Mouse (Mus musculus) midbrain, embryonic 14.5 days (tissue): ENCODE data around the gene Actg1. TPM values are rescaled to one million over a fixed set of nuclear protein-coding genes. Genes with fewer than 3 reads are reported as not detected.
"Not testable (repeated sequence)": the region's sequence is repeated elsewhere in the genome, so short reads cannot be mapped to it uniquely, and the experiment has no call there.

ENCODE experiments used
- ATAC-seq: fragments of 200-750 bp; cut with Nextera tagmentation; 2 replicates; pipeline ENCODE4 v1.8.0; 2017; ENCODE audit warnings: moderate number of reproducible peaks, moderate library complexity; ENCODE audit not compliant: low FRiP score, low TSS enrichment
- DNase-seq: peaks from one replicate; pipeline ENCODE4 v3.0.0-alpha.2; 2015
- H3K27ac ChIP-seq: fragments of 300-500 bp; sonication (generic); replicated peaks from 2 replicates; pipeline ENCODE4 v1.5.1; 2014; ENCODE audit warnings: mild to moderate bottlenecking, low read depth, low read length, moderate library complexity
- H3K27me3 ChIP-seq: fragments of 300-500 bp; sonication (generic); 2 replicates; pipeline ENCODE4 v1.6.1; 2014; ENCODE audit warnings: low read length, control low read depth, mixed read lengths; ENCODE audit not compliant: control insufficient read depth, insufficient read depth
- H3K36me3 ChIP-seq: fragments of 300-500 bp; sonication (generic); 2 replicates; pipeline ENCODE4 v1.6.1; 2014; ENCODE audit warnings: low read length, control low read depth; ENCODE audit not compliant: control insufficient read depth, insufficient read depth
- H3K4me1 ChIP-seq: fragments of 300-500 bp; sonication (generic); 2 replicates; pipeline ENCODE4 v1.6.1; 2014; ENCODE audit warnings: mild to moderate bottlenecking, antibody characterized with exemption, low read length, control low read depth; ENCODE audit not compliant: control insufficient read depth, insufficient read depth
- H3K4me2 ChIP-seq: fragments of 300-500 bp; sonication (generic); 2 replicates; pipeline ENCODE4 v1.6.1; 2014; ENCODE audit warnings: mild to moderate bottlenecking, low read length, moderate library complexity
- H3K4me3 ChIP-seq: fragments of 300-500 bp; sonication (generic); replicated peaks from 2 replicates; pipeline ENCODE4 v1.5.1; 2014; ENCODE audit warnings: low read depth, low read length
- H3K9ac ChIP-seq: fragments of 300-500 bp; sonication (generic); replicated peaks from 2 replicates; pipeline ENCODE4 v1.6.1; 2014; ENCODE audit warnings: mild to moderate bottlenecking, low read length, moderate library complexity
- H3K9me3 ChIP-seq: fragments of 300-500 bp; sonication (generic); 2 replicates; pipeline ENCODE4 v1.6.1; 2016; ENCODE audit warnings: low read length, control low read depth, mixed read lengths; ENCODE audit not compliant: control insufficient read depth
- WGBS: fragments of 180-500 bp; shearing (Covaris S2); extraction: QIAGEN DNeasy Blood & Tissue Kit; methylation state at CpG from one replicate; pipeline ENCODE4 v1.1.7; 2014; 5-methylcytosine and 5-hydroxymethylcytosine counted together
- polyA plus RNA-seq: library from polyadenylated mRNA; unstranded; fragments of >200 nt; fragmentation: Nextera tagmentation; extraction: Ambion mirVana; gene quantifications from 2 replicates; pipeline ENCODE4 v1.2.1, GENCODE M21; 2014

Gene Actg1
- polyA plus RNA-seq, 1 experiment from 2014 or later = 4,502 TPM

- no peaks in the 10 kb centered on the region for H3K27me3 ChIP-seq
- no peak overlapping the region for H3K9ac ChIP-seq
- H3K36me3 ChIP-seq = no peaks in the 10 kb centered on the region
- H3K4me3 ChIP-seq = no peak overlapping the region
- no peaks in the 10 kb centered on the region for H3K9me3 ChIP-seq
- H3K4me2 ChIP-seq = no peak overlapping the region
- ATAC-seq = no peak
- peaks cover 38% of the 10 kb centered on the region for H3K4me1 ChIP-seq
- no peak overlapping the region for H3K27ac ChIP-seq
- 85% methylated on average over 15 of the region's 15 CpGs for WGBS
- DNase-seq = no peak
These were observed 8.0 kb upstream of the Actg1 start for GRCm38 (mm10) chr11:120356319-120356840.

GRCm38 (mm10) chr11:120355277-120356039, 7.1 kb upstream of the Actg1 start:
- H3K36me3 ChIP-seq = no peaks in the 10 kb centered on the region
- ATAC-seq (no peak), DNase-seq (no peak)
- no peak overlapping the region for H3K4me3 ChIP-seq
- H3K4me1 ChIP-seq = peaks cover 47% of the 10 kb centered on the region
- no peak overlapping the region for H3K9ac ChIP-seq
- H3K9me3 ChIP-seq = no peaks in the 10 kb centered on the region
- H3K27me3 ChIP-seq = no peaks in the 10 kb centered on the region
- no peak overlapping the region for H3K4me2 ChIP-seq
- WGBS = 90% methylated on average over 5 of the region's 5 CpGs
- no peak overlapping the region for H3K27ac ChIP-seq

- Histone ChIP-seq H3K27me3 (no peaks in the 10 kb centered on the region), H3K9ac (no peak overlapping the region), H3K36me3 (no peaks in the 10 kb centered on the region), H3K4me1 (peaks cover 40% of the 10 kb centered on the region), H3K27ac (no peak overlapping the region), H3K4me3 (no peak overlapping the region), H3K9me3 (no peaks in the 10 kb centered on the region), H3K4me2 (no peak overlapping the region)
- WGBS = 88% methylated on average over 17 of the region's 17 CpGs
- no peak for ATAC-seq
- no peak for DNase-seq
These were observed 6.2 kb upstream of the Actg1 start for GRCm38 (mm10) chr11:120354304-120355276.

- WGBS = 26% methylated on average over 26 of the region's 26 CpGs
- Histone ChIP-seq H3K9ac (no peak overlapping the region), H3K27me3 (no peaks in the 10 kb centered on the region), H3K36me3 (no peaks in the 10 kb centered on the region), H3K27ac (0 out of 2 replicates have a peak overlapping the region, but pooled peaks have one; percentile 20), H3K4me2 (no peak overlapping the region), H3K4me3 (no peak overlapping the region), H3K4me1 (peaks cover 40% of the 10 kb centered on the region), H3K9me3 (no peaks in the 10 kb centered on the region)
- ATAC-seq = no peak
- DNase-seq = peak; percentile 61
These were observed 5.4 kb upstream of the Actg1 start for GRCm38 (mm10) chr11:120353500-120354303.

- Histone ChIP-seq H3K4me2 (no peak overlapping the region), H3K27ac (peak overlapping the region; percentile 53)
- ATAC-seq = no peak
These were observed 4.4 kb upstream of the Actg1 start for GRCm38 (mm10) chr11:120352571-120353290.

GRCm38 (mm10) chr11:120352093-120352350, 3.7 kb upstream of the Actg1 start:
- ATAC-seq, H3K27me3 ChIP-seq, H3K36me3 ChIP-seq, H3K9me3 ChIP-seq, H3K4me3 ChIP-seq, H3K9ac ChIP-seq, DNase-seq, H3K4me2 ChIP-seq: not testable (repeated sequence)
- H3K27ac ChIP-seq = peak overlapping the region; percentile 100; the same call in 1 of the 2 replicates
- peaks cover 25% of the 10 kb centered on the region for H3K4me1 ChIP-seq
- 93% methylated on average over 5 of the region's 5 CpGs for WGBS

More at GRCm38 (mm10) chr11:120352571-120353290, 4.4 kb upstream of the Actg1 start:
- WGBS = 71% methylated on average over 13 of the region's 13 CpGs
- no peak overlapping the region for H3K9ac ChIP-seq
- H3K4me3 ChIP-seq = no peak overlapping the region
- no peaks in the 10 kb centered on the region for H3K36me3 ChIP-seq
- H3K4me1 ChIP-seq = peaks cover 30% of the 10 kb centered on the region
- DNase-seq = peak; percentile 69
- H3K27me3 ChIP-seq = no peaks in the 10 kb centered on the region
- H3K9me3 ChIP-seq = no peaks in the 10 kb centered on the region

GRCm38 (mm10) chr11:120351250-120352092, 3.1 kb upstream of the Actg1 start:
- no peak overlapping the region for H3K4me3 ChIP-seq
- peak overlapping the region; percentile 99 for H3K4me2 ChIP-seq
- DNase-seq = no peak
- 88% methylated on average over 10 of the region's 10 CpGs for WGBS
- no peaks in the 10 kb centered on the region for H3K9me3 ChIP-seq
- peaks cover 25% of the 10 kb centered on the region for H3K4me1 ChIP-seq
- peak overlapping the region; percentile 100 for H3K27ac ChIP-seq
- ATAC-seq = no peak
- 0 out of 2 replicates have a peak overlapping the region, but pooled peaks have one; percentile 100 for H3K9ac ChIP-seq
- H3K36me3 ChIP-seq = peaks cover 8% of the 10 kb centered on the region
- no peaks in the 10 kb centered on the region for H3K27me3 ChIP-seq
